Comparison of ENCODE assay signal across 14 mouse cellular contexts in genomic region chr15:97259968-97260597, GRCm38 (mm10). TPM values are rescaled to one million over a fixed set of nuclear protein-coding genes. Genes with fewer than 3 reads are reported as not detected.
"Had no signal": no experiment of that assay in that cellular context is flagged by ENCODE, and none has a peak within 500 bp of the region (broad histone marks: within the 10 kb centered on the region; RNA-seq: fewer than 3 reads in every experiment).

No protein-coding gene starts in this region.

- H3K27ac ChIP-seq: kidney, embryonic 15.5 days; left cerebral cortex, adult 2 months; limb, embryonic 12.5 days; lung, embryonic 15.5 days; macrophage; midbrain, embryonic 13.5 days; neural tube, embryonic 15.5 days had no signal

- DNase-seq: kidney, adult 2 months; kidney, postnatal 14 days; liver; lung, postnatal 14 days; thymus, adult 18-20 months; thymus, postnatal 25 days had no signal

- H3K4me1 ChIP-seq: midbrain, embryonic 13.5 days; neural tube, embryonic 15.5 days had no signal

- H3K36me3 ChIP-seq: kidney, embryonic 15.5 days; limb, embryonic 12.5 days; lung, embryonic 15.5 days; midbrain, embryonic 13.5 days; neural tube, embryonic 15.5 days had no signal

- ATAC-seq: intestine, embryonic 16.5 days; midbrain, embryonic 13.5 days had no signal

- H3K4me3 ChIP-seq: kidney, embryonic 15.5 days; left cerebral cortex, adult 2 months; limb, embryonic 12.5 days; lung, embryonic 15.5 days; midbrain, embryonic 13.5 days; neural tube, embryonic 15.5 days had no signal

- H3K27me3 ChIP-seq: kidney, embryonic 15.5 days; limb, embryonic 12.5 days; lung, embryonic 15.5 days; midbrain, embryonic 13.5 days; neural tube, embryonic 15.5 days had no signal

RNA-seq across cellular contexts. Expression of gene Amigo2, which starts 13.0 kb away (rescaled TPM):
- polyA plus RNA-seq: macrophage had no signal
